Mouse (Mus musculus) liver, embryonic 14.5 days (tissue): ENCODE data around the gene Acin1. TPM values are rescaled to one million over a fixed set of nuclear protein-coding genes. Genes with fewer than 3 reads are reported as not detected.

Experiments
- ATAC-seq: fragments of 200-750 bp; cut with Nextera tagmentation; 2 replicates; pipeline ENCODE4 v1.8.0; 2017; ENCODE audit warnings: moderate number of reproducible peaks, mild to moderate bottlenecking, moderate library complexity; ENCODE audit not compliant: insufficient read depth
- DNase-seq, 3 experiments: peaks; one replicate each; pipeline ENCODE4 v3.0.0-alpha.2; 2012 to 2013; ENCODE audit warnings: low read depth in 3 of 3, low spot score in 3 of 3
- H3K27ac ChIP-seq: fragments of 300-500 bp; sonication (generic); 2 replicates; pipeline ENCODE4 v1.5.1; 2014; ENCODE audit warnings: moderate library complexity, mild to moderate bottlenecking, control low read depth, inconsistent platforms
- H3K27me3 ChIP-seq: fragments of 300-500 bp; sonication (generic); 2 replicates; pipeline ENCODE4 v1.6.1; 2014; ENCODE audit warnings: mild to moderate bottlenecking, low read length, moderate library complexity; ENCODE audit not compliant: control insufficient read depth, insufficient read depth
- H3K36me3 ChIP-seq: fragments of 300-500 bp; sonication (generic); replicated peaks from 2 replicates; pipeline ENCODE4 v1.6.1; 2014; ENCODE audit warnings: low read depth; ENCODE audit not compliant: control insufficient read depth, insufficient read depth
- H3K4me1 ChIP-seq, 2 experiments: fragments of 200-500 bp in 1 of 2; fragments of 300-500 bp in 1 of 2; sonication (generic) in 1 of 2; replicated peaks; 2 replicates each; pipeline ENCODE4 v1.6.1; 2012 to 2014; ENCODE audit warnings: antibody characterized with exemption in 1 of 2, inconsistent platforms in 1 of 2, low read length in 1 of 2; ENCODE audit not compliant: control insufficient read depth in 2 of 2, insufficient read depth in 2 of 2
- H3K4me2 ChIP-seq: fragments of 300-500 bp; sonication (generic); 2 replicates; pipeline ENCODE4 v1.6.1; 2014; ENCODE audit warnings: low read depth, mild to moderate bottlenecking, control low read depth, moderate library complexity
- H3K4me3 ChIP-seq, 2 experiments: fragments of 200-500 bp in 1 of 2; fragments of 300-500 bp in 1 of 2; sonication (generic) in 1 of 2; 2 replicates each; pipeline ENCODE4 v1.5.1; 2012 to 2014; ENCODE audit warnings: low read depth in 2 of 2, low read length in 2 of 2, mild to moderate bottlenecking in 2 of 2, control low read depth in 1 of 2, inconsistent platforms in 1 of 2, moderate library complexity in 1 of 2; ENCODE audit not compliant: insufficient read depth in 1 of 2
- H3K9ac ChIP-seq: fragments of 300-500 bp; sonication (generic); replicated peaks from 2 replicates; pipeline ENCODE4 v1.6.1; 2014; ENCODE audit warnings: mild to moderate bottlenecking, control low read depth, moderate library complexity
- H3K9me3 ChIP-seq: fragments of 300-500 bp; sonication (generic); 2 replicates; pipeline ENCODE4 v1.6.1; 2016; ENCODE audit warnings: low read length, mixed read lengths; ENCODE audit not compliant: control insufficient read depth
- CTCF ChIP-seq: IDR thresholded peaks from 2 replicates; pipeline ENCODE4 v1.5.1; 2016; ENCODE audit warnings: antibody characterized with exemption, low read depth, control low read depth
- EP300 ChIP-seq: IDR thresholded peaks from 2 replicates; pipeline ENCODE4 v1.6.1; 2016; ENCODE audit warnings: antibody characterized with exemption, low read depth
- WGBS: fragments of 180-500 bp; shearing (Covaris S2); extraction: QIAGEN DNeasy Blood & Tissue Kit; methylation state at CpG from one replicate; pipeline ENCODE4 v1.1.7; 2014; ENCODE audit not compliant: insufficient replicate concordance; 5-methylcytosine and 5-hydroxymethylcytosine counted together
- polyA plus RNA-seq, 2 experiments: library from polyadenylated mRNA; depleted of rRNA in 1 of 2; stranded (reverse) in 1 of 2; unstranded in 1 of 2; fragments of >200 nt; fragmentation: Nextera tagmentation in 1 of 2; extraction: Ambion mirVana in 1 of 2; gene quantifications; 2 replicates each; pipeline versions ENCODE4 v1.2.1 to v1.2.3; 2012 to 2014

The Acin1 gene
- polyA plus RNA-seq, 2 experiments, result 43.2 to 64.5 TPM

DNA sequence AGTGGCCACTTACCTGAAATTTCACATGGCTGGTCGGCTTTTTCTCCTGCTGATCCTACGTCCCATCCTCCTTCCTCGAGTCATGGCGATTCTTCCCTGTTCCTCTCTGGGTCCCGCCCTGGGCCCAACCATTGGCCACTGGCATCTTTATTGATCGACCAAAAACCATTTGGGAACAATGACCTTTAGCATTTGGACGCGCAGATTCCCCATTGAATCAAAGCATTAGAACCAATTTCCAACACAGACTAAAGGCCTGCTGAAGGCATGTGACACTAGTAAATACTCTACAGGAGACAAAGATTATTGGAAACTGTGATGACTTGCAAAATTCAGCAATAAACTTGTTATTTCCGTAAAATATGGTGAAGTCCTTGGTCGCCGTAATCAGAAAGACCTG is 33.3 kb upstream of the Acin1 start:
- Histone ChIP-seq H3K36me3 (no peaks in the 10 kb centered on the region), H3K9me3 (no peaks in the 10 kb centered on the region), H3K4me3 (no peak overlapping the region), H3K27me3 (no peaks in the 10 kb centered on the region), H3K4me2 (no peak overlapping the region), H3K4me1 (peaks cover 0 to under 1% of the 10 kb centered on the region in 2 experiments; a peak in 1 of 4 replicates), H3K9ac (no peak overlapping the region), H3K27ac (no peak overlapping the region)
- TF ChIP-seq CTCF, result no peak
- TF ChIP-seq EP300, result no peak
- ATAC-seq (no peak), DNase-seq (no peak)
- WGBS, result 71% methylated on average over 11 of the region's 11 CpGs

DNA sequence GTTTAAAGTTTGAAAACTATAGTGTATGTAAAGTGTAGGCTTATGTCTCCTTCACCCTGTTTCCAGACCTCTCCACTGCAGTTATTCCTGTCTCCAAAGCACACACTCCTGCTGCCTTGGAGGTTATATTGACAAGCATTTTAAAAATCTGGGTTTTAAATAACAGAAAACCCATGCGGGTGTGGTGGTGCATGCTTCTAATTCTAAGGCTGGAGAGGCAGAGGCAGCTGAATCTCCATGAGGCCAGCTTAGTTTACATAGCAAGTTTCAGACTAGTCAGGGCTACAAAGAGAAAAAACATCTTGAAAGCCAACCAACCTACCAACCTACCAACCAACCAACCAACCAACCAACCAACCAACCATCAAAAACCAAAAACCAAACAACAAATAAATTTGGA is 28.7 kb upstream of the Acin1 start:
- no peaks in the 10 kb centered on the region; the same call in 1 of the 2 replicates for H3K27me3 ChIP-seq
- H3K9ac ChIP-seq, result no peak overlapping the region
- 63% methylated on average over 1 of the region's 1 CpGs for WGBS
- no peak overlapping the region for H3K4me3 ChIP-seq
- TF ChIP-seq EP300, result no peak
- no peaks in the 10 kb centered on the region for H3K36me3 ChIP-seq
- H3K4me1 ChIP-seq, result peaks cover 0 to 11% of the 10 kb centered on the region in 2 experiments; a peak in 1 of 4 replicates
- no peak for DNase-seq
- no peak for ATAC-seq
- H3K4me2 ChIP-seq, result no peak overlapping the region
- H3K27ac ChIP-seq, result no peak overlapping the region
- H3K9me3 ChIP-seq, result no peaks in the 10 kb centered on the region

DNA sequence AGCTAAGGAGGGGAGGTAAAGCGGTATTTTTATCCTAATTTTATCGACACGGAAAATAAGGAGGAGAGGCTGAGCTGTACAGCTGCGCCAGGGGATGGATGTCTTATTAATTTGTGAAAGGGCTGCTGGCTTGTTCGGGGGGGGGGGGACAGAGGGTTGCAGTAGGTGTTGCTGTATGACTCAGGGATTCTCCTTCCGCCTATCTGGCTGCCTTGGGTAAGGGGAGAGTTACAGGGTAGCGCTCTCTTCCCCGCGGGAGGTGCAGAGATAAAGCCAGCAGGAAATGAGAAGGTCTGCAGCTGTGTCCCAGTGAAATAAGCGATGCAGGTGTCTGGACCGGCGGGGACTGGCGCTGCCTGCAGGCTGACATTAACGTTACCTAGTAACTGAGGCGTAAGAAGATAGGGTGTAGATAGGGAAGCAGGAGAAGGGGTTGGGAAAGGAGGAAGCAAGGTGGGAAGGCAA is 27.9 kb upstream of the Acin1 start:
- Histone ChIP-seq H3K9ac (no peak overlapping the region), H3K36me3 (no peaks in the 10 kb centered on the region), H3K9me3 (no peaks in the 10 kb centered on the region), H3K4me3 (peak overlapping the region in 1 of 2 experiments; percentile 41; a peak in 3 of 4 replicates), H3K4me2 (peak overlapping the region; percentile 78), H3K4me1 (peaks cover 0 to 11% of the 10 kb centered on the region in 2 experiments; a peak in 1 of 4 replicates), H3K27ac (no peak overlapping the region), H3K27me3 (no peaks in the 10 kb centered on the region; the same call in 1 of the 2 replicates)
- TF ChIP-seq EP300 (no peak), CTCF (no peak)
- peak; percentile 24; the same call in 1 of the 2 replicates for ATAC-seq
- WGBS, result under 1% methylated on average over 15 of the region's 15 CpGs
- DNase-seq, result no peak

DNA sequence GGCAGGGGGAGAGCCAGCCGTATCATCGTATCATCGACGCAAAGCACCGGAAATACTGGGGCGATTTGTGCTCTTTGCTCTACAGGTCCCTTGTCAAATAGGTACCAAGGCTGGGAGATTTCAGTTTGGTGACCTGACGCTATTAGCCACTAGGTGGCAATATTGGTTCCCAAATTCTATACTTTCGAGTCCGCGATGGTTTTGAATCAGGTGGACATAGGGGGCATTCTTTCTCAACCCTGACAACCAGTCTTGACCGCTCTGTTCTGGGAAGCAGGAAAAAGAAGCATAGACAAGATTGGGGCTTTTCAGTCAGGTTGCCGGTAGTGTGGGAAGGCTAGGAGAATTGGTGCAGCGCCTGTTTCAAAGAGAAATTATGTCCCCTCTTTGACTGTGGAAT is 27.4 kb upstream of the Acin1 start:
- Histone ChIP-seq H3K27ac (no peak overlapping the region), H3K36me3 (no peaks in the 10 kb centered on the region), H3K4me1 (peaks cover 0 to 11% of the 10 kb centered on the region in 2 experiments; a peak in 1 of 4 replicates), H3K9ac (no peak overlapping the region), H3K9me3 (no peaks in the 10 kb centered on the region), H3K4me3 (peak overlapping the region; percentile 41 to 46; a peak in 3 of 4 replicates), H3K27me3 (peaks cover 3% of the 10 kb centered on the region; the same call in 1 of the 2 replicates), H3K4me2 (peak overlapping the region; percentile 78)
- ATAC-seq (peak; percentile 21; the same call in 1 of the 2 replicates), DNase-seq (peak; percentile 64 to 77 (median 76))
- TF ChIP-seq CTCF (peak; percentile 82), EP300 (no peak)
- under 1% methylated on average over 13 of the region's 13 CpGs for WGBS

DNA sequence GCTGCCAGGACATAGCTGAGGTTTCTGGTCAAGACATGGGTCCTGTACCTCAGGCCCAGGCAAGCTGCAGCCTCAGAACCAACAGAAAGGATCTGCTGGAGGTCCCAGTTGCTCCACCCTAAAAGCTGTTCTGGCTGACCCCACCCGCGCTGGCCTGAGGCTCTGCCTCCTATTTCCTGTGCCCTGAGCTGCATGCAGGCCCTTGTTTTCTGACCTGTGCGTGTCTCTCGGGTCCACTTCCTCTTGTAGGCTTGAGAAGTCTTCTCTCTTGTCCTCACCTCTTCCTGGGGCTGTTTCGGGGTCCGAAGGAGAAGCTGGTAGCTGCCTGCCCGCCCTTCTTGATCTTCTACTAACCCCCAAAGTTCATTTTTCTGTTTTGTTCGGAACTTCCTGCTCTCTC is 26.1 kb upstream of the Acin1 start:
- Histone ChIP-seq H3K4me1 (peaks cover 0 to 11% of the 10 kb centered on the region in 2 experiments; a peak in 1 of 4 replicates), H3K4me2 (no peak overlapping the region), H3K9me3 (no peaks in the 10 kb centered on the region), H3K9ac (no peak overlapping the region; the same call in 1 of the 2 replicates), H3K27ac (no peak overlapping the region; the same call in 1 of the 2 replicates), H3K27me3 (peaks cover 8% of the 10 kb centered on the region), H3K4me3 (no peak overlapping the region), H3K36me3 (no peaks in the 10 kb centered on the region)
- TF ChIP-seq EP300 (no peak), CTCF (no peak)
- ATAC-seq (0 out of 2 replicates have a peak, but pooled peaks have one; percentile 6), DNase-seq (no peak)
- 19% methylated on average over 8 of the region's 8 CpGs for WGBS
